Mouse (Mus musculus): ENCODE results near the gene Aifm3.

Gene Aifm3

GRCm38 (mm10) chr16:17489469-17490111, at the start of gene Aifm3:
Aifm3 (plus strand) TSS chr16:17489611.
- peak; percentile 49 for DNase-seq

GRCm38 (mm10) chr16:17451541-17452372, 37.7 kb upstream of the Aifm3 start, which contains the start of gene Crkl:
Crkl (plus strand) TSS chr16:17451987.
- peak; percentile 98 for DNase-seq

GRCm38 (mm10) chr16:17452373-17452715, 37.1 kb upstream of the Aifm3 start:
- peak; percentile 63 for DNase-seq

- no peak for DNase-seq
These were observed 32.5 kb upstream of the Aifm3 start for GRCm38 (mm10) chr16:17456901-17457300.

- peak; percentile 19 for DNase-seq
These were observed 29.2 kb upstream of the Aifm3 start for GRCm38 (mm10) chr16:17460254-17460653.

GRCm38 (mm10) chr16:17461596-17461995, 27.8 kb upstream of the Aifm3 start:
- no peak for DNase-seq

- no peak for DNase-seq
These were observed 26.2 kb upstream of the Aifm3 start for GRCm38 (mm10) chr16:17463184-17463583.

GRCm38 (mm10) chr16:17466875-17467663, 22.3 kb upstream of the Aifm3 start:
- DNase-seq = no peak

- no peak for DNase-seq
These were observed 16.9 kb upstream of the Aifm3 start for GRCm38 (mm10) chr16:17472498-17472897.

- DNase-seq = peak; percentile 41
These were observed 15.3 kb upstream of the Aifm3 start for GRCm38 (mm10) chr16:17474091-17474490.

GRCm38 (mm10) chr16:17474761-17475160, 14.7 kb upstream of the Aifm3 start:
- no peak for DNase-seq

- no peak for DNase-seq
These were observed 14.1 kb upstream of the Aifm3 start for GRCm38 (mm10) chr16:17475326-17475725.

GRCm38 (mm10) chr16:17478331-17478943, 11.0 kb upstream of the Aifm3 start:
- no peak for DNase-seq

- no peak for DNase-seq
These were observed 7.9 kb upstream of the Aifm3 start for GRCm38 (mm10) chr16:17481465-17481864.

- DNase-seq = peak; percentile 57
These were observed 2.9 kb upstream of the Aifm3 start for GRCm38 (mm10) chr16:17486505-17486904.

- peak; percentile 28 for DNase-seq
These were observed 638 bp upstream of the Aifm3 start for GRCm38 (mm10) chr16:17488478-17489468.

- no peak for DNase-seq
These were observed 1.7 kb downstream of the Aifm3 start for GRCm38 (mm10) chr16:17491154-17491553.

GRCm38 (mm10) chr16:17491896-17492561, 2.6 kb downstream of the Aifm3 start:
- DNase-seq = no peak

- peak; percentile 78 for DNase-seq
These were observed 7.3 kb downstream of the Aifm3 start for GRCm38 (mm10) chr16:17496499-17497305.

GRCm38 (mm10) chr16:17499249-17499883, 10.0 kb downstream of the Aifm3 start:
- DNase-seq = no peak
